Comparison of ENCODE assay signal across 24 mouse cellular contexts in genomic region chr10:21982303-21982702, GRCm38 (mm10).
DNase-seq lines count a peak whose midpoint lies in the region; ATAC-seq and TF ChIP-seq lines count a peak whose summit lies in the region.
"Had no signal": no experiment of that assay in that cellular context is flagged by ENCODE, and none has a peak within 500 bp of the region (broad histone marks: within the 10 kb centered on the region; RNA-seq: fewer than 3 reads in every experiment).

No protein-coding gene starts in this region.

- no peak overlapping the region for H3K27ac ChIP-seq in layer of hippocampus, adult 2 months
- H3K27ac ChIP-seq in intestine, embryonic 15.5 days: no peak overlapping the region
- H3K27ac ChIP-seq: embryonic facial prominence, embryonic 10.5 days; forebrain, embryonic 13.5 days; heart, embryonic 15.5 days; hindbrain, embryonic 13.5 days; hindbrain, postnatal 0 days had no signal

- TF ChIP-seq CTCF in E14TG2a.4 (conservative IDR thresholded peaks at IDR 0.05; ENCODE audit: low read length): no peak
- no peak for TF ChIP-seq CTCF in layer of hippocampus, adult 2 months (conservative IDR thresholded peaks at IDR 0.05)

- H3K4me3 ChIP-seq in E14TG2a.4 (replicated peaks; ENCODE audit: low read length): peak overlapping the region; percentile 52; the same call in 1 of the 2 replicates
- no peak overlapping the region for H3K4me3 ChIP-seq in layer of hippocampus, adult 2 months
- H3K4me3 ChIP-seq in intestine, embryonic 15.5 days (replicated peaks): no peak overlapping the region
- H3K4me3 ChIP-seq: embryonic facial prominence, embryonic 10.5 days; forebrain, embryonic 13.5 days; heart, embryonic 15.5 days; hindbrain, embryonic 13.5 days had no signal

- peaks cover 23% of the 10 kb centered on the region for H3K36me3 ChIP-seq in E14TG2a.4 (ENCODE audit: insufficient read depth, low read length)
- no peaks in the 10 kb centered on the region for H3K36me3 ChIP-seq in intestine, embryonic 15.5 days
- H3K36me3 ChIP-seq: embryonic facial prominence, embryonic 10.5 days; heart, embryonic 15.5 days; hindbrain, embryonic 13.5 days had no signal

- no peaks in the 10 kb centered on the region for H3K27me3 ChIP-seq in E14TG2a.4 (ENCODE audit: insufficient read depth, low read length)
- no peaks in the 10 kb centered on the region for H3K27me3 ChIP-seq in intestine, embryonic 15.5 days (replicated peaks)
- H3K27me3 ChIP-seq: CH12.LX; forebrain, embryonic 13.5 days; heart, embryonic 15.5 days; hindbrain, embryonic 13.5 days had no signal

- peaks cover 6% of the 10 kb centered on the region for H3K9me3 ChIP-seq in E14TG2a.4 (ENCODE audit: low read length)
- no peaks in the 10 kb centered on the region for H3K9me3 ChIP-seq in intestine, embryonic 15.5 days
- H3K9me3 ChIP-seq: embryonic facial prominence, embryonic 10.5 days; forebrain, embryonic 13.5 days; heart, embryonic 15.5 days; hindbrain, embryonic 13.5 days had no signal

- no peak overlapping the region for H3K9ac ChIP-seq in intestine, embryonic 15.5 days
- H3K9ac ChIP-seq: forebrain, embryonic 13.5 days; heart, embryonic 15.5 days; hindbrain, embryonic 13.5 days had no signal

- peak; percentile 19 for DNase-seq in CD4-positive, CD25-positive, alpha-beta regulatory T cell, adult 2 months (ENCODE audit: low read depth, low spot score)
- DNase-seq in R1 (ENCODE audit: low read depth, low spot score): peak; percentile 69
- DNase-seq in layer of hippocampus, adult 2 months (ENCODE audit: low spot score in 2 of 2): no peak
- no peak for DNase-seq in Muller cell, postnatal 12 days (ENCODE audit: inconsistent ontology term)
- DNase-seq: adrenal gland, postnatal 14 days; B cell, adult 2 months; cerebellum, adult 18-20 months; cerebellum, adult 9-11 months; cerebellum, postnatal 36 days; gastrocnemius, postnatal 10 days; heart, adult 18-20 months; heart, postnatal 14 days had no signal

- 88% methylated on average over 2 of the region's 2 CpGs for WGBS in intestine, embryonic 15.5 days

- H3K4me2 ChIP-seq in intestine, embryonic 15.5 days (replicated peaks): no peak overlapping the region
- H3K4me2 ChIP-seq: forebrain, embryonic 13.5 days; heart, embryonic 11.5 days; heart, embryonic 15.5 days; hindbrain, embryonic 13.5 days had no signal

- ATAC-seq in CD4-positive, CD25-positive, alpha-beta regulatory T cell, adult 4 months: no peak
- peak; percentile 52 for ATAC-seq in inflammation-experienced regulatory T-cells, adult 6 months
- no peak for ATAC-seq in intestine, embryonic 15.5 days
- ATAC-seq: forebrain, embryonic 13.5 days; hindbrain, postnatal 0 days; intestine, postnatal 0 days had no signal

- peaks cover 84% of the 10 kb centered on the region for H3K4me1 ChIP-seq in E14TG2a.4 (replicated peaks; ENCODE audit: low read depth, low read length)
- no peaks in the 10 kb centered on the region for H3K4me1 ChIP-seq in intestine, embryonic 15.5 days (replicated peaks)
- H3K4me1 ChIP-seq: embryonic facial prominence, embryonic 10.5 days; forebrain, embryonic 13.5 days; heart, embryonic 15.5 days; hindbrain, embryonic 13.5 days had no signal

Comparison
In these comparisons a context has a peak if more than half of its experiments do, and no peak if none do; other contexts are left out.
1. DNase-seq: peak in CD4-positive, CD25-positive, alpha-beta regulatory T cell, adult 2 months (single experiment) and R1 (single experiment); none in layer of hippocampus, adult 2 months (0 of 2) and Muller cell, postnatal 12 days (single experiment).